Mouse (Mus musculus): ENCODE results near the gene Pitx2.

Gene Pitx2

GRCm38 (mm10) chr3:129199609-129200500 is at the start of gene Pitx2:
Gene Pitx2, plus strand, starts transcription at chr3:129199878.
- DNase-seq (ENCODE audit: extremely low spot score, low spot score) = peak; percentile 87

GRCm38 (mm10) chr3:129150001-129150400 is 49.7 kb upstream of the Pitx2 start:
- DNase-seq (ENCODE audit: extremely low spot score, low spot score) = no peak

- no peak for DNase-seq (ENCODE audit: extremely low spot score, low spot score)
Measured at GRCm38 (mm10) chr3:129151096-129151685, 48.5 kb upstream of the Pitx2 start.

- no peak for DNase-seq (ENCODE audit: extremely low spot score, low spot score)
Measured at GRCm38 (mm10) chr3:129158812-129159370, 40.8 kb upstream of the Pitx2 start.

- DNase-seq (ENCODE audit: extremely low spot score, low spot score) = no peak
Measured at GRCm38 (mm10) chr3:129161333-129162035, 38.2 kb upstream of the Pitx2 start.

GRCm38 (mm10) chr3:129164246-129164645 is 35.4 kb upstream of the Pitx2 start:
- DNase-seq (ENCODE audit: extremely low spot score, low spot score) = no peak

GRCm38 (mm10) chr3:129165715-129166114 is 34.0 kb upstream of the Pitx2 start:
- no peak for DNase-seq (ENCODE audit: extremely low spot score, low spot score)

- DNase-seq (ENCODE audit: extremely low spot score, low spot score) = no peak
Measured at GRCm38 (mm10) chr3:129166684-129167083, 33.0 kb upstream of the Pitx2 start.

- DNase-seq (ENCODE audit: extremely low spot score, low spot score) = no peak
Measured at GRCm38 (mm10) chr3:129170416-129170815, 29.3 kb upstream of the Pitx2 start.

GRCm38 (mm10) chr3:129171789-129172188 is 27.9 kb upstream of the Pitx2 start:
- DNase-seq (ENCODE audit: extremely low spot score, low spot score) = no peak

GRCm38 (mm10) chr3:129194436-129194835 is 5.2 kb upstream of the Pitx2 start:
- DNase-seq (ENCODE audit: extremely low spot score, low spot score) = no peak

GRCm38 (mm10) chr3:129195036-129195435 is 4.6 kb upstream of the Pitx2 start:
- peak; percentile 57 for DNase-seq (ENCODE audit: extremely low spot score, low spot score)

- no peak for DNase-seq (ENCODE audit: extremely low spot score, low spot score)
Measured at GRCm38 (mm10) chr3:129195816-129196549, 3.7 kb upstream of the Pitx2 start.

- no peak for DNase-seq (ENCODE audit: extremely low spot score, low spot score)
Measured at GRCm38 (mm10) chr3:129196550-129196919, 3.1 kb upstream of the Pitx2 start.

GRCm38 (mm10) chr3:129197035-129197434 is 2.6 kb upstream of the Pitx2 start:
- DNase-seq (ENCODE audit: extremely low spot score, low spot score) = peak; percentile 62

- DNase-seq (ENCODE audit: extremely low spot score, low spot score) = peak; percentile 37
Measured at GRCm38 (mm10) chr3:129197786-129198626, 1.7 kb upstream of the Pitx2 start.

GRCm38 (mm10) chr3:129198627-129198903 is 1.1 kb upstream of the Pitx2 start:
- no peak for DNase-seq (ENCODE audit: extremely low spot score, low spot score)

GRCm38 (mm10) chr3:129199160-129199608 is 494 bp upstream of the Pitx2 start:
- no peak for DNase-seq (ENCODE audit: extremely low spot score, low spot score)

- DNase-seq (ENCODE audit: extremely low spot score, low spot score) = no peak
Measured at GRCm38 (mm10) chr3:129200501-129200890, 818 bp downstream of the Pitx2 start.

GRCm38 (mm10) chr3:129201156-129201555 is 1.5 kb downstream of the Pitx2 start:
- peak; percentile 13 for DNase-seq (ENCODE audit: extremely low spot score, low spot score)

Data from neural tube, embryonic 10.5 days (tissue).